Mouse (Mus musculus): Measurements from ENCODE around the gene Sfmbt1.

The Sfmbt1 gene

GRCm38 (mm10) chr14:30714799-30715617, at the start of gene Sfmbt1:
Sfmbt1 (plus strand) TSS chr14:30714849.
- DNase-seq = peak; percentile 92 to 94

- DNase-seq = no peak
Observed at GRCm38 (mm10) chr14:30666061-30666460, 48.6 kb upstream of the Sfmbt1 start.

GRCm38 (mm10) chr14:30666604-30667003, 48.0 kb upstream of the Sfmbt1 start:
- no peak for DNase-seq

GRCm38 (mm10) chr14:30670161-30670560, 44.5 kb upstream of the Sfmbt1 start:
- DNase-seq = no peak

- no peak for DNase-seq
Observed at GRCm38 (mm10) chr14:30671095-30671985, 43.3 kb upstream of the Sfmbt1 start.

- DNase-seq = peak; percentile 94 to 96
Observed at GRCm38 (mm10) chr14:30671986-30672312, 42.7 kb upstream of the Sfmbt1 start.

- DNase-seq = no peak
Observed at GRCm38 (mm10) chr14:30674947-30675346, 39.7 kb upstream of the Sfmbt1 start.

- DNase-seq = no peak
Observed at GRCm38 (mm10) chr14:30682131-30682530, 32.5 kb upstream of the Sfmbt1 start.

- no peak for DNase-seq
Observed at GRCm38 (mm10) chr14:30690685-30691084, 24.0 kb upstream of the Sfmbt1 start.

- no peak for DNase-seq
Observed at GRCm38 (mm10) chr14:30692439-30692838, 22.2 kb upstream of the Sfmbt1 start.

- DNase-seq = no peak
Observed at GRCm38 (mm10) chr14:30694786-30695185, 19.9 kb upstream of the Sfmbt1 start.

- peak; percentile 90 to 94 for DNase-seq
Observed at GRCm38 (mm10) chr14:30695609-30696008, 19.0 kb upstream of the Sfmbt1 start.

GRCm38 (mm10) chr14:30697407-30698052, 17.1 kb upstream of the Sfmbt1 start:
- DNase-seq = peak in 1 of 2 experiments; percentile 27

GRCm38 (mm10) chr14:30699656-30700055, 15.0 kb upstream of the Sfmbt1 start:
- DNase-seq = peak; percentile 69 to 72

GRCm38 (mm10) chr14:30702512-30702911, 12.1 kb upstream of the Sfmbt1 start:
- no peak for DNase-seq

- DNase-seq = no peak
Observed at GRCm38 (mm10) chr14:30703079-30703478, 11.6 kb upstream of the Sfmbt1 start.

- DNase-seq = no peak
Observed at GRCm38 (mm10) chr14:30704098-30704855, 10.4 kb upstream of the Sfmbt1 start.

- DNase-seq = no peak
Observed at GRCm38 (mm10) chr14:30711892-30712291, 2.8 kb upstream of the Sfmbt1 start.

GRCm38 (mm10) chr14:30713769-30714168, 880 bp upstream of the Sfmbt1 start:
- no peak for DNase-seq

- peak in 1 of 2 experiments; percentile 85 for DNase-seq
Observed at GRCm38 (mm10) chr14:30715618-30716050, 985 bp downstream of the Sfmbt1 start.

GRCm38 (mm10) chr14:30716051-30716952, 1.7 kb downstream of the Sfmbt1 start:
- peak in 1 of 2 experiments; percentile 81 for DNase-seq
